Mouse (Mus musculus): ENCODE measurements around the gene Ift43.

The Ift43 gene

DNA sequence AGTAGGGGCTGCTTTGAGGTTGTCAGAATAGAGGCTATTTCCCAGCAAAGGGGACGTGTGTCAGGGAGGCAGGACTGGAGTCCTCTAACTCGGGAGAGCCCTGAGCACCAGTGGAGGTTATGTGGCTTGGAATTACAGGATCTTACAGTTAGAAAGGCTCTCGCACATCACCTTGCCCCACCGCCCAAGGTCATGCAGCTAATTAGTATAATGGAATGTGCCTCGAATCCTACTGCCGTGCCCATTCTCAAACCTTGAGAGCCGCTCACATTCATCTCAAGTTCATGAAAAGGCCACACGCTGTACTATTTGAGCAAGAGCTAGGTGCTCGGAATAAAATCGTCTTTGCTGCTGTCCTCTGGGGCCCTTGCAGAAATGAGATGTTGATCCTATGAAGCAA is 47.4 kb downstream of the Ift43 start:
- no peak for DNase-seq (ENCODE audit: low spot score in 2 of 2)

DNA sequence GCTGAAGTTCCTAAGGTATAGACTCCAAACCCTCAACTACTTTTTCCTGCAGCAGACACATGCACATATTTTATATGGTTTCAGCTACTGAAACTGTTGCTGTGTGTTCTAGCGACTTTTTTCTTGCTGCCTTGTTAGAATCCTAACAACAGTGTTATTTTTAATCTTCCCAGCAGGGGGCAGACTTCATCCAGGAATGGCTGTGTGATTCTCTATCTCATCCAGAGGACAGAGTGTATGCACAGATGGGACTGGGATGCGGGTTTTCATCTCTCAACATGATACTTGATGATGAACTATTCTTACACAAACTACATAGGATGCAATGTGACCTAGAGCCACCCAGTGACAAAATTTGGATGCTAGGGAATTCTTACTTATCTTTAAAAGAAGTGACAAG is 50.5 kb downstream of the Ift43 start:
- peak; percentile 6 to 69 for DNase-seq (ENCODE audit: low spot score in 2 of 2)

DNA sequence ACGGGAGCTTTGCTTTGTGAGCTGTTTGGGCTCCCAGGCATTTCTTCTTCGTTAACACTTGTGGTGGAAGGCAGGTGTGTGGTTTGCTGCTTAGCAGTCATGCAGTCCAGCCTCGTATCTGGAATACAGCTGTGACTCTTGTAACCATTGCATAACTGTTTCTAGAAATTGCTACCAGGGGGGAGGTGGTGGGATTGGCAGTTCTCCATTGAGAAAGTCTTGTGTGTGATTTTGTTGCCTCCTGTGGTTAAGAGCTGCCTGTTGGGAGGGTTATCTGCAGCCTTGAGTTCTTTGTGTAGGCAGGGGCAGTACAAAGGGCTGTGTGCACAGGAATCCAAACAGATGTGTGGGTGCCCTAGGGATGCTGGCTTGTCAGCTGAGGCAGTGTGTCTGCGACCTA is 53.4 kb downstream of the Ift43 start:
- no peak for DNase-seq (ENCODE audit: low spot score in 2 of 2)

DNA sequence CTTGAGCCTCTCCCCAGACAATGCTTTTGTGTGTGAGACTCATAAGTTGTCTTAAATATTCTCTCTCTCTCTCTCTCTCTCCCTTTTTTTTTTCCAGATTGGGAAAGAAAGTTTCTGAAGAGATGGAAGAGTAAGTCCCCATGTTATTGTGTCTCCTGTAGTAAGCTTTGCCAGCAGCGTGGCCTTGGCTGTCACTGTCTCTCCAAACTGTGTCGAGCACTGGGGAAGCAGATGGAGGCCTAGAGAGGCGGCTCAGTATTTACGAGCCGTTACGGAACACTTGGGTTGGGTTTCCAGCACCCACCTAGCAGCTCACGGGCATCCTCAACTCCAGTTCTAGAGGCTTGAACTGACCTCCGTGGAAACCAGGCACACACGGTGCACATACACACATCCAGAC is 56.4 kb downstream of the Ift43 start:
- DNase-seq (ENCODE audit: low spot score in 2 of 2), result no peak

DNA sequence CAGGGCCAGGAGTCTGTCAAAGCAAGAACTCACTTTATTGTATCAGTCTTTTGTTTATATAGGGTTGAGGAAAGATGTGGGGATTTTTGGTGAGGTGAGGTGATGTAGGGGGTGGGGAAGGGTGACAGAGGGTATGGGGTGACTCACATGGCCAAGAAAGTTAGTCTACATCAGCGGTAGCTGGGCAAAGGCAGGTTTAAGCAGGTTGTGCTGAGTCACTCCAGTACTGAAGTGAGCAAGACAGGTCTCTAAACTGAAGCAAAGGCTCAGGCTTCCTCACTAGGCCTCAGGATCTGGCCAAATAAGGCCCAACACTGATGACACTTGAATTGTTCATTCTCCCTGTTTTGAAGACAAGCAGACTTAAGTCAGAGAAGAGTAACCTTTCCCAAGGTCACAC is 60.0 kb downstream of the Ift43 start:
- DNase-seq (ENCODE audit: low spot score in 2 of 2), result no peak

DNA sequence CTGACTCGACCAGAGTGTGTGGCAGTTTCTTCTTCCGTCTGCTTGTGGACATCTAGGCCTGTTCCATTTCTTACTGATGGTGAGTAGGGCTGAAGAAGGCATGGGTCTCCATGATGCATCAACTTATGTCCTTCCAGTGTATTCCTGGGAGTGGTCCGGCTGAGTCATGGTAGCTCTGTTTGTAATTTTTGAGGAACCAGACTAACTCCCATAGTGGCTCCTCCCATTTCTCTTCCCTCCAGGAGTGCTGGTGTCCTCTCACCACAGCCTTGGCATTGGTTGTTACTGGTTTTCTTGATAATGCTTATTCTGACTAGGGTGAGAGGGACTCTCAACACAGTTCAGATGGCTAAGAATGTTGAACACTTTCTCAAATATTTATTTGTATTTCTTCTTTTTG is 63.9 kb downstream of the Ift43 start:
- no peak for DNase-seq (ENCODE audit: low spot score in 2 of 2)

DNA sequence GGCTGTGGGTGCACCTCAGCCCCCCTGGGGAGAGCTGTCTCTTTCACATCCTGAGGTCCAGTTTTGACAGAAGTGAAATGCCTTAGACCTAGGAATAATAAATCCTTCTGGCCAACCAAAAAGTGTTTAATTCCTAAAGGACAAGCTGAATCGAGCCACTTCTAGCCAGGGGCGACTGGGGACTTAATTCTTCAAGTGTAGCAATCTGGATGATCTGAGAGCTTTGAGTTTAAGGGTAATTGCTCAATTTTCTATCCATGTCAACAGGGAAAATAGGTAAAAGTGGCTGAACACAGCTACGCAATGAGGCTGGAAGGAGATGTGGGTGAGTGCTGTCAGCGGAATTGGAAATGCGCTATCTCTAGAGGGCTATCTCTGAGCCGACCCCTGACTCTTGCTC is 65.9 kb downstream of the Ift43 start:
- DNase-seq (ENCODE audit: low spot score in 2 of 2), result no peak

DNA sequence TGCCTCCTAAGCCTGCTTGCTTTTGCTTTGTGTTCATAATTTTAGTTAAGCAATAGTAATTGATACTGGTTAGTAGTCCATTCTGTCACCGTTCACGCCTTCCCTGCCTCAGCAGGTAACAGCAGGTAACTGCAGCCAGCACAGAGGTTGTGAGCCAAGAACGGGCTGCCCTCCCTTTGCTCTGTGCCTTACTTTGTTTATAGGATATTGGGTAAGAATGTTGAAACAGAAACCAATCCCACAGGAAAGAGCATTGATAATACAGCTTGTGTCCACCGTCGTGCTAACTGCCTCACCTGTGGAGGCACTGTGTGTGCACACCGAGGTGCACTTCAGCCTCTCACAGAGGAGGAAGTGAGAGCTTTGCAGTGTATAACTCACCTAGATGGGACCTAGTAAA is 66.7 kb downstream of the Ift43 start:
- DNase-seq (ENCODE audit: low spot score in 2 of 2), result no peak

DNA sequence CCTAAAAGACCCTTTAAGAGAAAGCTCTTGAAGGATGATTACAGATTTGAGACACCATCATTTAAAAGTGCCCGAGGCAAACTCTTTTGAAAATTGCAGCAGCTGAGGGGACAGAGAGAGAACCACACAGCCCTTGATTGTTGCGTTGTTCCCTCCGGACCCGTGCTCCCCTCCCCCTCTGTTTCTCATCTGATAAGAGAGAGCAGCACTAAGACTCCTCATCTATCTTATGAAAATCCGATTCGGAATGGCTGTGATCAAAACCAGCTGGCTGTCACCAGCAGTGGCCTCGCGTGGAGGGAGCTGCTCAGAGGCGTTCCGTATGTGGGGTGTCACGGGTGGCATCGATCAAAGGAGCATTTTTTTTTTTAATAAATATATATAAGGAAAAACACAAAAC is 69.6 kb downstream of the Ift43 start:
- no peak for DNase-seq (ENCODE audit: low spot score in 2 of 2)

DNA sequence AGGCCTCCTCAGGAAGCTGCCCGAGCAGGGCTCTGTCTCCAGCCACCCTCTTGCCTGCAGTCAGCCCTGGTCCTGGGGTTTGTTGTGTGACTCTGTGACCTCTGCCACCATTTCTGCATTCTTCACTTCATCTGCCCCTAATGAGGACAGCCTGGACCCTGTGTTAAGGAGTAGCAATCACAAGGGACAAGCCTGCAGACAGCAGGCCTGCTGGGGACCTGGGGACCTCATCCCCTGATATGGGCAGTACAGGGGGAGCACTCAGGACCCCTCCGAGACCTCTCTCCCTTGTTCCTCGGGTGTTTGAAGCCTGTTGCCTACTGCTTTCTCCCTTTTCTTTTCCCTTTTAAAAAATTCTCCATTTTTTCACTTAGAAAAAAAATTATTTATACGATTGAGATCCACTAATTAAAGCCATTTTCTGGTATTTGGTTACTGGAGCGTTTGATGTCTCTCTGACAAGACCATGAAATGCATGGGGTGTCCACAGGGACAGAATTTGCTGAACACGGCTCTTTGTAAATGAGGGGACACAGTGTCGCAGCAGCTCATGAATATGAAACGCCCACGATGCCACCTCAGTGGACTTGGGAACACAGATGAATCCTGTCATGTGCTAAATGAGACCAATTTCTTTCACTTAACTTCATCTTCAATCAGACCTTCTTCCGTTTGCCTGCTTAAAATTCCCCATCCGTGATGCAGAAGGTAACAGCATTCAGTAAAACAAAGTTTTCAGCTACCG is 71.0 kb downstream of the Ift43 start:
- no peak for DNase-seq (ENCODE audit: low spot score in 2 of 2)

DNA sequence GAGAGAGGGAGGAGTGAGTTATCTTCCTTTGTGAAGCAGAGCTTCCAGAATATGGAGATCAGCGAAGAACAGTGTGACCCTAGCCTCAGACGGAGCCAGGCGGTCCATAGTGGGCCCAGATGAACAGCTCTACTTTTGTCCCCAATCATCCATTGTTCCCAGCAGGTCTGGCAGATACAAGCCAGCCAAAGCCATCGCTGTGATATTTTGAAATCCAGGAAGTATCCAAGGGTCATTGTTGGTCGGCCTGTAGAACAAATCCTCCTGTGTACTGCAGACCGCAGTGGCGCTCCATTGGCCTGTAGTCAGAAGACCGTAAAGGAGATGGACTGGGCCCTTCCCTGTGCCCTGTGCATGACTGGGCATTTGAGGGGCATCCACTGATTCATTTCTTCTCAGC is 72.8 kb downstream of the Ift43 start:
- no peak for DNase-seq (ENCODE audit: low spot score in 2 of 2)

DNA sequence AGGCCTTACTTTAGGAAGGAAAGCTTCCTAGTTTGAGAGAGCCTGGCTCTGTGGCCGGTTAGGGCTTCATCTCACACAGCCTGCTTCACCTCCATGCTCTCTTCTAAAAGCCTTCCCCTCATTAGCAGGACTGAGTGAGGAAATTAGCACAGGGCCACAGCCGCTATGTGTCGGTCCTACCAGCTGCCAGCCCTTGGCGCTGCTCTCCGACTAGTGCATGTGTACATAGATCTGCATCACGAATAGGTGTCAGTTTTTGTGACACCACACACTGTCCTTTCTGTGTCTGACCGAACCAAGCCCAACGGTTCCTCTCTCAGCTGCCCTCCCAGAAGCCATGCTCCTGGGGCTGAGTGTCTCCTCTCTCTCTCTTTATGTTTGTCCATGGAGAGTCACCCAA is 74.8 kb downstream of the Ift43 start:
- no peak for DNase-seq (ENCODE audit: low spot score in 2 of 2)

DNA sequence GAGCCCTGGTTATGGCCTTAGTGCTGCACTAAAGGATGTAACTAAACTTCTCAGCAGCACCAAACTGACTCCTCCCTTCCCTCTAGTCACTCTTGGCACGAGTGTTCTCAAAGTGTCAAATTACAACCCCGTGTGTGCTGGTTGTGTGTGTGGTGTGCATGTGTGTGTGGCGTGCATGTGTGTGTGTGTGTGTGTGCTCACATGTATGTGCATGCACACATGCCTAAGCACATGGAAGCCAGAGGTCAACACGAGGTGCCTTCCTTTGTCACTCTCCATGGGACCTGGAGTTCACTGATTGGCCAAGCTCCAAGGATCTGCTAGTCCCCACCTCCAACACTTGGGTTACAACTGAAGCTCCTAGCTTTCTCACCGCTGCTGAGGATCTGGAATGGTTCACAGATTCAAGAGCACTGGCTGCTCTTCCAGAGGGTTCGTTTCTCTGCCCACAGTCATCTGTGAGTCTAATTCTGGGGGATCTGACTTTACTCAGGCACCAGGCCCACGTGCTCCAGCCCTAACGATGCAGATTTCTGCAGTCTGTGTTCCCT is 75.6 kb downstream of the Ift43 start:
- DNase-seq (ENCODE audit: low spot score in 2 of 2), result no peak

DNA sequence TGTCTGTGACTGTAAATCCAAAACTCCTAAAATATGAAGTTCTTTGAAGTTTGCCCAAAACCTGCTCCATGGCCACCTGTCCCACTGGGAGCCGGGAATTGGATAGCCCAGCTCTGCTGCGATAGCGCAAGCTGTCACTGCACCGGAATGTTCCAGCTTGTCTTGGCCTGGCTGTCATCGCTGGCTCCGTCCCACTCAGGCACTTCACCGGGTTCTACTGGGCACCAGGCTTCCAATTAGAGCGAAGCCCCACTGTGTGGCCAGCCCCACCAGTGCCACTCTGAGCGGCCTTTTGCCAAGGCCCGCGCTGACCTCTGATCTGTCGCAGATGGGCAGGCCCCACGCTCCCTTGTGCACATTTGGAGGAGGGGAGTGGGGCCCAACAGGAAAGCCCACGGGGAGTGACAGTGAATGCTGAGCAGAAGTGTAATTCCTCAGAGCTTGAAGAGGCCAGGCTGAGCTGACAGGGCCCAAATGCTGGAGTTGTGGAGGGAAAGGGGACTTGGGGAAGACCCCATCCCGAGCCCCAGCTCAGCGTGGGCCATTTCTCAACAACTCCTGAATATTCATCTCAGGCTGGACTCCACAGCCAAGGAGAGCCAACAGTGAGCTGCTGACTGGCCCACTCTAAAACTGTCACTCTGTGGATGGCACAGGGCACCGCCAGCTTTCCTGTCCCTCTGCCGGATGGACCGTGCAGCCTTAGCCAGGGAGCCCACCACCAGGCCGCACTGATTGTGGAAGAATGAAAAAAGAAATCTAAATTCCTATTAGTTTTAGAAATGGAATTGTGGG is 76.5 kb downstream of the Ift43 start:
- no peak for DNase-seq (ENCODE audit: low spot score in 2 of 2)

DNA sequence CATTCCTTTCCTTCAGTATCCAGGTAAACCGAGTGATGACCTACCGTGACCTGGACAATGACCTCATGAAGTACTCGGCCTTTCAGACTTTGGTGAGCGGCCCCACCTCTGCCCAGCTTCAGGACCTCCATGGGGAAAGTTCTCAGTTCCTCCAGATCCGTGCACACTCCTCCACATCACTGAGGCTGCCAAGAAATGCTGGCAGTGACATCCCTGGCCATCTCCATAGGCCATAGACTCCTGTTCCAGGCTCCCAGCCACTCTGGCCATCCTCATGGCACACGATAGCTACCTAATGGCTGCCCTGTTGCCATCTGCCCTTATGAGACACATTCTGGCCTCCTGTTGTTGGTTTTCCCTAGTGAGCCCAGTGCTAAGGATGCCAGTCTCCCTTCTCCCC is 79.1 kb downstream of the Ift43 start:
- no peak for DNase-seq (ENCODE audit: low spot score in 2 of 2)

DNA sequence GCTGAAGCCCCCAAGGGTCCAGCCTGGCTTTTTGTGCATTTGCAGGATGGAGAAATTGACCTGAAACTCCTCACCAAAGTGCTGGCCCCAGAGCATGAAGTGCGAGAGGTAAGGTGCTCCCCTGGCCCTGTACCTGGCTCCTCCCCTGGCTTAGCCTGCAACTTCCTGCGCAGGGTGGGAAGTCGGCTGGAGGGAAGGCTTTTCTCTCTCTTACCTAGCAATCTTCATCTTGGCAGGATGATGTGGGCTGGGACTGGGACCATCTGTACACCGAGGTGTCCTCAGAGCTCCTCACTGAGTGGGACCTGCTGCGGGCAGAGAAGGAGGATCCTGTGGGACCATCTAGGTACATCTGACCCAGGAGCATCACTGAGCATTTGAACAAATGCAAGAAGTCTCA is 79.6 kb downstream of the Ift43 start:
- DNase-seq (ENCODE audit: low spot score in 2 of 2), result no peak

DNA sequence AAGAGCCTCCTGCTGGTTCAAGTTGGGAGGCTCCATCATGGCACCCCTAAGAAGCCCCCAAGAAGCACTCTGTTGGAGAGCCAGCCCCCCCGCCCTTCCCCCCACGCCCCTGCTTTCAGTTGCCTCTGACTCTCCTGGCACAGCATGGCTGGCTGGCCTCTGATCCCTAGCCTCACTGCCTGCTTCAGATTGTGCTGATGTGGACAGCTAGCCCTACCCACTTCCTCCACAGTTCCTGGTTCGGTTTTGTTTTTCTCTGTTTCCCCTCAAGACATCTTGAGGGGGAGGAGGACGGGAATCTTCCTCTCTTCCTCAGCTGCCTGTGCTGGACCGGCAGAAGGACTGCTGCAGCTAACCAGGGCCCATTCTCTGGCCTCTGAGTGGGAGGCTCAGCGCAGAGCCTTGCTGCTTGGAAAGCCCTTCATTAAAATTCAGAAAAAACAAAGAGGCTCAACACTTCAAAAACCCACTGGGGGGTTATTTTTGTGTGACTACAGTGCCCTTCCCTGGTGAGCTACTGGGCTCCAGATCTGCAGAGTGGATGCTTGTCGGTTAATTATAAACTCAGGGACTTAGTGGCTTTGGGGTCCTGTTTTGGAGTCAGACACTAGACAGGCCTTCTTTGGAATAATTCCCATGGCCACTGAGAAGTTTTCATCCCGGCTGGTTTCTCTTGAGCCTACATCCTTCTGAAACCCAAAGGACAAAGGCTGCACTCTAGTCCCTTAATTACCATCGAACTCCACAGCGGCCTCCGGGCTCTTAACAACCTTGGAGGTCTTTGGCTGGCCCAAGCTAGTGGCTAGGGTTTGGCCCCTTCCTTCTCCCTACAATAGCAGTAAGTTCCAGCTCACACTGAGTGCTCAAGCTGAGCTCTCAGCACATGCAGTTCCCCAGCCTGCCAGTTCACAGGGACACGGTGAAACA is 80.8 kb downstream of the Ift43 start:
- DNase-seq (ENCODE audit: low spot score in 2 of 2), result no peak

DNA sequence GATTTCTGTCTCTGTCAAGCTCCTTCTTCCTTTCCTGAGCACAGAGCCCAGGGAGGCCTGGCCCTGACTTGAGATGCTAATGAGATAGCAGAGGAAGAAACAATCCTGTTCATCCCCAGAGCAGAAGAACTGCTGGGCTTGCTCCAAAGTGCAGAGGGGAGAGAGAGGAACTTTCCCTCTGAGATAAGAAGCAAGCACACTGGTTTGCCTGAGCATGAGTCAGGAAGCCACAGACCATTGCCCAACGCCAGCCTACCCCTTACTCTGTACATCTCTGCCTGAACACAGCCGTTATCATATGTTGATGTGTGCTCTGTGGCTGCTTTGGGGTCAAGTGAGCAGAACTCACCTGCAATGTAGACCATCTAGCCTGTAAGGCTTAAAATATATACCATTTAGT is 83.9 kb downstream of the Ift43 start:
- no peak for DNase-seq (ENCODE audit: low spot score in 2 of 2)

DNA sequence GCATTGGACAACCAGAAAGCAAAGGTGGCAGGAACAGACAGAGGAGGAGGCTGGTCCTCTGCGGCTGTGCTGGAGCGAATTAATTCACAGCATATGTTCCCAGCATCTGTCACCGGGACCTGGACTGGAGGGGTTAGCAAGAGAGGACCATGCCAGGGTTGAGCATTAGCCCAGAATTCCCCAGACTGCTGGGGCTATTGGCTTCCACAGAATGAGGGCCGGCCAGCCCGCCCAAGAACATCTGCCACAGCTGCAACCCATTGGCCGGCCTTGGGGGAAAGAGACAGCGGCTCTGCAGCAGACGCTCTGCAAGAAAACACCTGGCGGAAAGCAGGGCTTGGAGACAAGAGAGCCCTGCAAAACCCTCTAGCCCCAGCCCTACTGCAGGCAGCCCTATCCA is 84.7 kb downstream of the Ift43 start:
- DNase-seq (ENCODE audit: low spot score in 2 of 2), result no peak

DNA sequence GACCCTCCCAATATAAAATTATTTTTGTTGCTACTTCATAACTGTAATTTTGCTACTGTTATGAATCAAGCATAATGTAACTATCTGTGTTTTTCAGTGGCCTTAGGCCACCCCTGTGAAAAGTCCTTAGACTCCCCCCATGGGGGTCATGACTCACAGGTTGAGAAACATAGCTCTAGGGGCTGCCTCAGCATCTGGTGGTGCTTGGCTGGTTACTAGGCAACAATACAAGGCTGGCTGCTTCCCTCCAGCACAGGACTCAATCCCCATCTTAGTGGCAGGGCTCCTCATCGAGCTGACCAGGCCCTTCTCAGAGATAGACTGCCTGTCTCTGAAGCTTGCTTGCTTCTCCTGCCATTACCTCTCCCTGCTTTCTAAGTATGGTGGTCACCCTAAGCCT is 86.4 kb downstream of the Ift43 start:
- DNase-seq (ENCODE audit: low spot score in 2 of 2), result no peak

DNA sequence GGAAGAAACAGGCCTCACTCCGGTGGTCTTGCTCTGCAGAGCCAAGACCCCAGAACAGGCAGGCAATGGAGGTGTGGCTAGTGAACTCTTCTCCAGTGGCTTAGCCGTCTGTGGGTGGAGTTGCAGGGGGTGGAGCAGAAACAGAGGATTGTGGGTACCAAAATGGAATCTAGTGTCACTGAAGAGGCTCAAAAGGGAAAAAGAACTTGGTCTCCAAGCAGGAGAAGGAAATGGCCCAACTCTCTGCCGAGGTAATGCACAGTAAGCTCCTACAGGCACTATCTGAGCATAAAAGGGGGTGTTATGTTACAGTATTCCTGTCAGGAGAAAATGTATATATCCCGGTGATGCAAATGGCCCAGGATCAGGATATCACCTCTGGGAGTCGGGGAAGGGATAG is 86.9 kb downstream of the Ift43 start:
- no peak for DNase-seq (ENCODE audit: low spot score in 2 of 2)

DNA sequence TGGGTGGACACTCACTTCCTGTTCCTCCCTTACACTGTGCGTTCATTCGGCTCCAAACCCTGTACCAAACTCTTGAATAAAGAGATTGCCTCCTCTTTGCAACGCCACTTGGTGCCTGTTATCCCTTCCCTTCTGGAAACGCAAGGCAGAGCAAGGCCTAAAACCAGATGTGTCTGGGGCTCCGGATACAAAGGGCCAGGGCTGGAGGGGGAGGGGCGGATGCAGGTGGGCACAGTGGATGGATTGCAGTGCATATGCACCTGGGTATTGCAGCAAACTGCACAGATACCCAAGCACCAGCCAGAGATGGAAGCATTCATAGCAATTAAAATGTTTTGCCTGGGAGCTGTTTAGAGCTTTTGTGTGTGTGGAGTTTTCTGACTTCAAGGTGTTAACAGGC is 91.0 kb downstream of the Ift43 start:
- peak; percentile 16 to 27 for DNase-seq (ENCODE audit: low spot score in 2 of 2)
